Mouse (Mus musculus): ENCODE measurements around the gene Mcfd2.
"Not testable (repeated sequence)": the region's sequence is repeated elsewhere in the genome, so short reads cannot be mapped to it uniquely, and the experiment has no call there.

Mcfd2 gene

DNA sequence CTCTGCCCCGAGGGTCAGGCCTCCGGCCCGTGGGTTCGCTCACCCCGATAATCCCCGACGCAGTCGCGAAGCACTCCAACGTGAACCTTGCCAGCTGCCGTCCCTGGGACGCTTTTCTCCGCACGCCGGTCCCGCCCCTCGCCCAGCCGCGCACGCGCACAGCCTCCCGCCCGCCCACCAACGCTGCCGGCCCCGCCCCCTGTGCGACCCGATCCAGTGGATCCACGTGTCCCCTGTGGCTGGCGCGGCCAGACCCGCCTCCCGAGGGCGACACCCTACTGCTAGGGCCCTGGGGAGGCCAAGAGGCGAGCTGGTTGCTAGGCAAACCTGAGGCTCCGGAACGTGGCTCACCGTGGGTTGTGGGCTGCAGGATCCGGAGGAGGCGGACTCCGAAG, at the start of gene Mcfd2:
Gene Mcfd2, minus strand, starts transcription at position 144 of the 395 bp plus-strand sequence.
- peak; percentile 96 for DNase-seq

DNA sequence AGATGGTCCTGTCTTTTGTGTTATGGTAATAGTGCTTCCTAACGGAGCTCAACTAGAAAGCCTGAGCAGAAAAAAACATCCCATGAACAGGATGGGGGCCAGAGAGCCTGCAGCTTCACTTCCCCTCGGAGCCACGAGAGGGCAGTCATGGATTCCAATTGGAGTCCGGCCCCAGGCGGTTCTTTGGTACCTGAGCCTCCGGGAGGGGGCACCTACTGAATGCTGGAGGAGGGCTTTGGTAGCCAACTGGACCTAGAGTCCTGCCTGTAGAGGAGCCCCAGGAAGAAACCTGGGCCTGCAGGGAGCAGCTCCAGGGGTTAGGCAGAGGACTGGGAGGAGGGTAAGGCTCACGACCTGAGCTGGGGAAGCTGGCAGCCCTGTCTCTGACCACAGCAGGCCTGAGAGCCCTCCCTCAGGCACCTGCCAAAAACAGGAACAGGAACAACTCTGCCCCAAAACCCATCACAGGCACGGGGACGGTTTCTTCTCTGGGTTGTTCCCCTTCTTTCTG, 49.3 kb upstream of the Mcfd2 start:
- peak; percentile 91 for DNase-seq

DNA sequence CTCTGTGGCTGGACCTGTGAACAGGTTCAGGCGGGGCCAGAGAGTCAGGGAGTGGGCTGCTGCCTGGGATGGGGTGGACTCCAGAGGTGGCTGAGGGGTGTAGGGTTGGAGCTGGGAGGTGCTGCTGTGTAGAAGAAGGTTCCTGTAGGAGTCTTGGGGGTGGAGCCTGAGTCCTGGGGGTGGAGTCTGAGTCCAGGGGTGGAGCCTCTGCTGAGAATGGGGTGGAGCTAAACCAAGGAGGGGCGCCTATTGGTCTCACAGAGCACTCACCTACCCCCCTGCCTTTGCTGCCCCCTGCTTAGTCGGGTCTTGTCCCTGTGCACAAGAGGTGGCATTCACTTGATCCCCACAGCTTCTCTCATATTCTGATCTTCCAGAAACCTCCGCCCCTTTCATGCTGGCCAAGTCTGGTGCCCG, 48.8 kb upstream of the Mcfd2 start:
- DNase-seq: peak; percentile 68

DNA sequence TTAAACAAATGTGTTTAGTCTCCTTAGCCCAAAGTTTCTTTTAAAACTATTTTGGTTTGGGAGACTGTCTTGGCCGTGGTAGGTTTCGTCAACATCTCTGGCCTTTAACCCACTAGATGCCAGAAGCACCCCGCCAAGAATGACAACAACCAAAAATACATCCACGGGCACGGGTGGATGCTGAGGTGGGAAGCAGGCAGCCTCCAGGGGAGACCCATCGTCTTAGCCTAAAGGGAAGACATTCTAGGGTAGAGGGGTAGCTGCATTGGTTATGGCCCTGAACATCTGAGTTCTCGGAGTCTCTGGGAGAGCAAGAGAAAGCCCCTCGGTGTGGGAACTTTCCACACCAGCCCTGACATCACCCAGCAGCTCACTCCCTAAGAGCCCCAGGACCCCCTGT, 48.4 kb upstream of the Mcfd2 start:
- no peak for DNase-seq

DNA sequence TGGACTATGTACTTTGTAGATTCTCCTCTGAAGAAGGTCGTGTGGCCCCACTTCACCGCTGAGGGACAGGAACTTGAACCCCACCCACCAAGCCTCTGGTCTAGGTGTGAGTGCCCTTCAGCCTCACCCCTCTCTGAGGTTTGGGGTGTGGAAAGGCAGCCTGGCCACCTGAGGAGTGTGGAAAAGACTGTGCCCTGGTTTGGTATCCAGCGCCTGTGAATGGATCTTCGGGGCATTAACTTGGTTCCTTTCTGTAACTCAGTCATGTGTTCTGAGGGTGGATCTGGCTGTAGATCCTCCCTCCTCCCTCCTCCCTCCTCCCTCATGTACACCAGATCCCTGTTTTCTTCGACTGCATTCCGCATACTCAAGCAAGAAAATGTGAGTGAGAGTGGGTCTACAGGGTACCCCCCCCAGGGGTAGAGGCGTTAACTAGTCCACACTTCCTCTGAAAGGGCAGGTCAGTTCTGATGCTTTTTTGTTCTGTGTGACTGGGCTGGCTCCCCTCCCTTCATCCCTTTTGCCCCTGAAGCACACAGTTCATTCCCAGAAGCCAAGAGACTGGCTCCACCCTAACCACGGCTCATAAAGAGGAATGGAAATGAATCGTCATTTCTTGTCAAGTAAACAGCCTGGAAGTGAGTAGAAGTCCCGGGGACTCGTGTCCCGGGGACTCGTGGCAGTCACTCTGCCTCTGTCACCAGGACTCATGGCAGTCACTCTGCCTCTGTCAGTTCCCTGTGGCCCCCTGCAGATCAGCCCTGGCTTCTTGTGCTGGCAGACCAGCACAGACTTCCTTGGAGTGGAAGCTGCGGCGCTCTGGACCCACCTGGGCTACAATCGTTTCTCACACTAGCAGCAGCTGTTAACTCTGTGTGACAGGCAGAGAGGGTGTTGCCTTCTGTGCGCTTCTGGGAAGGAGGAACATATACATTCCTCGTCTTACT, 47.5 kb upstream of the Mcfd2 start:
- DNase-seq: peak; percentile 75

DNA sequence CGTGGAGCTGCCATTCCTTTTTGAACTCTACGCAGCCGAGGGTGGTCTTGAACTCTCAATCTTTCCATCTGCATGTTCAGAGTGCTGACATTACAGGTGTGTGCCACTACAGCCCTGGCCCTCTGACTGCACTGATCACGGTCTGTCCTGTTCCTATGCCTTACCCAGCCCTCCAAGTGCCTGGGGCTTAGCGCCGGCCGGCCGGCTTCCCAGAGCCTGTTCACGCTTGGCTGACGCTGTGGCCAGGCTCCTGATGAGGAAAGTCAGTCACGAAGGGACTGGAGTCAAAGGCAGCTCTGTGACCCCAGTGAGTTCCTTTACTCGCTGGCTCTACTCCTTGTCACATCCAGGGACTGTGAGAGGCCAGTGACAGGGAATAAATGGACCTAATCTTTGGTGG, 46.6 kb upstream of the Mcfd2 start:
- DNase-seq: peak; percentile 79

DNA sequence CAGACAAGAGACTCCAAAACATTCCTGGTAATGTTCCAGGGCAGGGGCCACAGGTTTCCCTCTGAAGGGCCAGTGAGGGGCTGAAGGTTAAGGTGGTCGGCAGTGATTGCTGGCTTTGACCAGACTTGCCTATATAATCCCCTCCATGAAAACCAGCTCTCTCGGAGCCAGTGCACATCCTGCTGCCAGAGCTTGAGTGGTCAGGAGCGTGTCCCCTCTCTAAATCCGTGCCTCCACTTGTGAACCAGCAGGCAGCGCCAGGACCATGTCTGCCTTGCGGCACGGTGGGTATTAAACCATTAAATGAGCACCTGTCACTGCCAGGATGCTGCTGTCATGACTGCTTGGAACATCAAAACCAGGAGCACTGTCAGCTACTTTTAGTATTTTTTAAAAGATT, 44.8 kb upstream of the Mcfd2 start:
- DNase-seq: no peak

DNA sequence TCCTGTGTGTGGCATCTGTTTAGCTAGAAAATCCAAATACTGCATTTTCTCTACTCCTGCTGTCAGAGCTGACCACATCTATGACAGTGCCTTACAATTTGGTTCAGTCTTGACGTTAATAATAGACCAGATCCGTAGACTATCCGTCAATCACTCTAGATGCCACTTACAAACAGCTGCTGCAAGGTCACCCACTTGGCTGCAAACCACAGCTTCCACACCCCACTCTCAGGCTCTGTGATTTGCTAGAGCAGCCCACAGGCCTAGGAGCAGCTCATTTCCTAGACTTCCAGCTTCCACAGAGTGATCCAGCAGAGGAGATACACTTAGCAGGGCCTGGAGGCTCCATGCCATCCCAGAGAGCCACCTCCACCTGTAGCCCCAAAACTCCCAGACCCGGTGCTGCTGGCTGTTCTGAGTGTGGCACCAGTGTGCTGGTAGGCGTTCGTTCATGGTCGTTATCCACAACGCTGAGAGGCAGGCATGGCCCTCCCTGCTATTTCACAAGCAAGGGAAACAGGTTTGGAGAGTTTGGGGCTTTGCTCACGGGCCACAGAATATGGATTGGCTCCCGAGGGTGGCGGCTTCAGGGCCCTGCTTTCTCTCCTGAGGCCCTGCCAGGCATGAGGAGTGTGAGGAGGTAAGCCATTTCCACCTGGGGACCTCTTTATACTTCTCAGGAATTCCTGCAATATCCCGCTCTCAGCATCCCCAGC, 43.5 kb upstream of the Mcfd2 start:
- DNase-seq: no peak

DNA sequence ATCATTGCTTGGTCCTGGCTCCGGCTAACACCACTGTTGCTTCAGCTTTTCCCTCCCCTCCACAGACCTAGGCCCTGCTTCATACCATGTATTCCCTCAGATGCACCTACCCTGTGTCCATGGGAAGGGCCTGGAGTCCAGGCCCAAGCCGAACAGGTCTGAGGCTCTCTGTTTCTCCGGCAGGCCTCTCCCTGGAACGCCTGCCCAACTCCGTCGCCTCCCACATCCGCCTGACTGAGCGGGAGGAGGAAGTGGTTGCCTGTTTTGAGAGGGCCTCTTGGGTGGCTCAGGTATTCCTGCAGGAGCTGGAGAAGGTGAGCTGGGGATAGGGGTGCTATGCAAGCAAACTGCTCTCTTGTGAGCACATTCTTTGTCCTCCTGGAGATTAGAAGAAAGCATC, 41.0 kb upstream of the Mcfd2 start:
- peak; percentile 37 for DNase-seq

DNA sequence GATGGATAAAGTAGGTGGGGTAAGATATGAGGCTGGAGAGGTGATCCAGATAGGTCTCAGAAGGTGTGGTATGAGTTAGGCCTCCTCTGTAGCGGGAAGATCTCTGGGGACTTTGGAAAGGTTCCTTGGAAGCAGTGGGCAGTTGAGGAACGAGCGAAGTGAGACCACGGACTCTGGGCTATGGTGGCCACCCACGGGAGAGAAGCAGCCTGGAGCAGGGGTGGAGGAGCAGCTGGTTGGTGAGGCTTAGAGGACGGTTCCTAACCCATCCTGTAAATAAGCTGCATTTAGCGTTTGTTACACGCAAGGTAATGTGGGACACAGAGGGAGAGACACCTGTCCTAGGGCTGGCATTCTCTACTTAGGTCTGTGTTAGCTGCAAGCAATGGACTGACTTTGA, 39.3 kb upstream of the Mcfd2 start:
- no peak for DNase-seq

DNA sequence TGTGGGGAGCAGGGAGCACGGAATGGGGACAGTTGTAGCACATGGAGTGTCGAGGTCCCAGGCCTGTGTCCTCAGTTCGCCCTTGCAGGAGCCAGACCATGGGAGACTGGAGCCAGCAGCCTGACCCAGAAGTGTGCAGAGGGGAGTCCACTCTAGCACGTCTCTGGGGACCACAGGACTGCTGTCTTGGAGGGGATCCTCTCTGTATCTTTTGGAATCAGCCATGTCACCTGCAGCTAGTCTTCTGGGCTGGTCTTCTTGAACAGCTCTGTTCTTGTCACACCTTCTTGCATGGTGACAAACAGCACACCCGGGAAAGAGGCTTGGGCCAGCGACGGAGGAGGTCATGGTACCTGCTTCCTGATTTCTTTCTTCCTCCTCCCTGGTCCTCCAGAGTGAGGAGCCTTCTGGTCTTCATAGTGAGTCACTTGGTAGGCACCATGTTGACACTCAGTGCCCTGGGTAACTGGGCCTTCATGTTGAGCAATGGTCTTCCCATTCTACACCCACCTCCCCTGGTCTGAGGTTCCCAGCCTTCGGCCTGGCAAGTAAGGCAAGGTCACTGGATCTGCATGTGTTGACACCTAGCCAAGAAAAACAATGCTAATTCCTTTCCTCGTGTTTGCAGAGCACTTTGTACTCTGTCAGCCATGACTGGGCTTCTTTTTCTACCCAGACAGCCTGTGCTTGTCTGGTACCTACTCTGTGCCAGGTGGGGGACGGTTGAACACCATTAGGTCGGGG, 38.6 kb upstream of the Mcfd2 start:
- peak; percentile 87 for DNase-seq

DNA sequence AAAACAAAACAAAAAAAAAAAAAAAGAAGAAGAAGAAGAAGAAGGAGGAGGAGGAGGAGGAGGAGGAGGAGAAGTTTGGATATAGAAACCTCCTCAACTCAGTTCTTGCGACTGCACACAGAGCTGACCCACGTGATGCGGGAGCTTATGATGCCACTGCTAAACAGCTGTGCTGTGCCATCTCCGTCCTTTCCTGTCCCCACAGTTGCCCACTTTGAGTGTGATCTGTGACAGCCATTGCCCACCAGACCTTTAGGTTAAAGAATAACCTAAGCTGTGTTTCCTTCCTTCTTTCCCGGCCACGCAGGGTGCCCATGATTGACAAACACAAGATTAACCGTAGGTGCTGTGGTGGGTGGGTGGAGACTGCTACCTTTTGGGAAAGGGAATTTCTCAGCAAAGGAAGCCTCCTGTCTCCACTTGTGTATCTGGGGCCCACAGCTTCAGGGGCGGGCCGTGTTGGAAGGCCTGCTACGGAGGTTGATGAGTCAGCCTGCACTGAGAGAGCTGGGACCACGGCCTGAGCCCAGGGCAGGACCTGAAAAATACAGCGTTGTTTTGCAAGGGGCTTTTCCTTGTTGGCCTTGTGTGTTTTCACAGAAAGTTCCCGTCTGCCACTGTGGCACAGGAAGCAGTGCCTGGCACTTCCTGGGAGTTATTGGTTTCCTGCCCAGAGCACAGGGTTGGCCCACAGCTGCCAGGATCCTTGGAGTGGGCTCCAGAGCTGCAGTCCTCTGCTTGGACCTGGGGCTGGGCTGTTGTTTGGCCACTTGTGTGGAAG, 36.5 kb upstream of the Mcfd2 start:
- no peak for DNase-seq

DNA sequence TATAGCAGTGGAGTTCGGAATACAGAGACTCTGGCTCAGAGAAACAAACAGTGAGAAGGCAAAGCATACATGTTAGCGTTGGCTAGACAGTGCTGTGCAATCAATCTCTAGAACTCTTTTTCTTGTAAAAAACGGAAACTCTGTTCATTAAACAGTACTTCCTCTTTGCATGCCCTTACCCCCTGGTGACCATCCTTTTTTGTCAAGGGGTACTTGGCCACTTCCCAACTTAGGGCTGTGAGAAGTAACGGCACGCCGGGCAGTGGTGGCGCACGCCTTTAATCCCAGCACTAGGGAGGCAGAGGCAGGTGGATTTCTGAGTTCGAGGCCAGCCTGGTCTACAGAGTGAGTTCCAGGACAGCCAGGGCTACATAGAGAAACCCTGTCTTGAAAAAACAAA, 35.9 kb upstream of the Mcfd2 start:
- not testable (repeated sequence) for DNase-seq

DNA sequence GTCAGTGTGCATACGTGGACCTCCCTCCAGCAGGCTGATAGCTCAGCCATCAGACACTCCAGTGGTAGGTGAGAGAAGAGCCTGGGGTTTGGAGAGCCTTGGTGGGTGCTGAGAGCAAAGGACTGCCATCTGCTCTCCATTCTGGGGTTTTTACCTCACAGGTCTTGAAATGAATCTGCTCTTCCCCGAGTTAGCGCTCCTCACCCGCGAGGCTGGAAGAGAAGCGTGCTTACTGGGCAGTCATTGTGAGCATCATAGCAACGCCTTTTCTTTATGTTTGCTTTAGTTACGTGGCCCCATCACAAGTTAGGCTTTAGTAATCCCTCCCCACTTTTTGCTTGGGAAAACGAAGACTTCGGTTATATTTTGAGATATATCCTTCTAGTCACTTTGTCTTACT, 34.6 kb upstream of the Mcfd2 start:
- DNase-seq: no peak

DNA sequence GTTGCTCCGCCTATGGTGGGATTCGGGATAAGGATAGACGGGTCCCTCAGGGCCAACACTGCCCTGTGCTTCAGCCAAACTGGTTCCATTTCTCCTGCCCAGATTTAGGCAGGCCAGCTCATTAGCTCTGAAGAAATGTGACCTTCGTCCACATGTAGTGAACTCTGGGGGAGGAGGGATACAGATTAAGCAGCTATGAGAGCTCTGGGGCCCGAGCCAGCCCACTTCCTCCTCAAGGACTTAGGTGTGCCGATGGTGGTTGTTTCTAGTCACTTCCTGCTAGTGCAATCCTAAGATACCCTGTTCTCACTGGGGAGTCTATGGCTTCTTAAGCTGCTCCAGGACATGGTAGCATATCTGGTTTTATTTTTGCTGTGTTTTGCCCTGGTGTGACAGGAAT, 33.2 kb upstream of the Mcfd2 start:
- peak; percentile 81 for DNase-seq

DNA sequence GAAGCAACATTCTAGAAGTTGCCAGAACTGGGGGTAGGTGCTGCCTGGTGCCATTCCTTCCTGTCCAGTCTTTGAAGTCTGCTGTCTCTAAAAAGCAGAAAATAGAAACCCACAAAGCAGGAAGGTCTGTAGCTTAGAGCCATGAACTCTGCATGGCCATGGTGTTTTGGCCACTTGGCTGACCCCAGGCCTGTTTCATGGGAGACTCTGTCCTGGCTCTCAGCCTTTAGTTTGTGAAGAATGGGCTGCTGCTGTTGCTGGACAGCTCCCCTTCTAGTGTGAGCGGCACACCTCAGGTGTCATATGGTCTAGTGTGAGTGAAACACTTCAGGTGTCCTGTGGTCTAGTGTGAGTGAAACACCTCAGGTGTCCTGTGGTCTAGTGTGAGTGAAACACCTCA, 31.0 kb upstream of the Mcfd2 start:
- not testable (repeated sequence) for DNase-seq

DNA sequence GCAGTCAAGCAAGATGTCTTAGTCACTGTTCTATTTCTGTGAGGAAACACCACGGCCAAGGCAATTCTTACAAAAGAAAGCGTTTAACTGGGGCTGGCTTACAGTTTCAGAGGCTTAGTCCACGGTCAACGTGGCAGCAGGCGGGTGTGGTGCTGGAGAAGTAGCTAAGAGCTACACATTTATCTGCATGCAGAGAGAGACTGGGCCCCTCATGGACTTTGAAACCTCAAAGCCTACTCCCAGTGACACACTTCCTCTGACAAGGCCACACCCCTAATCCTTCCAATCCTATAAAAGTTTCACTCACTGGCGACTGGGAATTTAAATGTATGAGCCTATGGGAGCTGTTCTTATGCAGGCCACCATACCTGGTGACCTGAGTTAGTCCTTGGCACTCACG, 30.0 kb upstream of the Mcfd2 start:
- no peak for DNase-seq

DNA sequence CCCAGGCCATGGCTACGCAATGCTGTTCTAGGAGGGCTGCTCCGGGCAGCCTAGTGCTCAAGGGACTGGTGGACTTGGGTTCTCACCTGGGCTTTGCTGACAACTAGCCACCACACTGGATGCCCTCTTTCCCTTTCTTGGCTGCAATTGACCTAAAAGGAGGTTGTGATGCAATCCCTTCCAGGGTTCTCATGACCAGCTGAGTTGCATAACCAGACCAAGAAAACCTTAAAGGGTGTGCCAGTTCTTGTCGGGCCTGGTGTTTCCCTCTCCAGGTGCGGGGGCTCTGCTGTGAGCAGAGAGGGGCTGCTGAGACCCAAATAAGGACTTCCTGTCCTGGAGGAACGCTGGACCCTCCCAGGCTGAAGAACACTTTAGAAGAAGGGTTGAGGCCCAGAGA, 27.4 kb upstream of the Mcfd2 start:
- DNase-seq: peak; percentile 49

DNA sequence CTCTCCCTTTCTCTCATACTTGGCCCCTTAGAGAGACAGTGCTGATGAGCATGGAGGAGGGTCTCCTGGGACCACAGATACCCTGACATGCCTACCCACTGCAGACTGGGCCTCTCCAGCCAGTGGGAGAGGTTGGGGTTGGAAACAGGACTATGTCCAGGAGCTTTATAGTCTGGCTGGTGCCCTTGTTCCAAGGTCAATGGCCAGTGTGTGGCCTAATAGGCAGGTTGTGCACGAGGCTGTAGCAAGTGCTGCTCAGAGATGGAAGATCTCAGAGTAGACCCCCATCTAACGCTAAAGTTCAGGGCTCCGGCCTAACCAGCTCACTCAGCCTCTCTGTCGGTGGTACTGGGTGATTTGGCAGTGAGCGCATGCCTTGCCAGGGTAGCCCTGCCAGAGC, 26.0 kb upstream of the Mcfd2 start:
- no peak for DNase-seq

DNA sequence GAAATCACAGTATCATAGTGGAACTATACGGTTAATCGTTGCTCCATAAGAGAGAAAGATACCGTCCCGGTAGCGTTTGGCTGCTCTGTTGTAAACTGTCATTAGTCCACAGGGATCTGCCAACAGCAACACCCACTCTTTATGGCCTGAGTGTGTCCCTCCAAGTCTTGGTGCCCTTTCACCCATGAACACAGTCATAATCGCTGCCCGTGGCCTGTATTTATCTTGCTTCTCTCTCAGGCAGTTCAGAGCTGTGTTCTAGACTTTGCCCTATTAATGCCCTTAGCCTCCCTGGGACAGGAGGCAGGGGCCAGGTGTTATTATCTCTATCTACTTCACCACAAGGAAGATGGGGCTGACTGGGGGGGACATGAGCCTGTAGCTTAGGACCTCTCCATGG, 25.3 kb upstream of the Mcfd2 start:
- peak; percentile 63 for DNase-seq

DNA sequence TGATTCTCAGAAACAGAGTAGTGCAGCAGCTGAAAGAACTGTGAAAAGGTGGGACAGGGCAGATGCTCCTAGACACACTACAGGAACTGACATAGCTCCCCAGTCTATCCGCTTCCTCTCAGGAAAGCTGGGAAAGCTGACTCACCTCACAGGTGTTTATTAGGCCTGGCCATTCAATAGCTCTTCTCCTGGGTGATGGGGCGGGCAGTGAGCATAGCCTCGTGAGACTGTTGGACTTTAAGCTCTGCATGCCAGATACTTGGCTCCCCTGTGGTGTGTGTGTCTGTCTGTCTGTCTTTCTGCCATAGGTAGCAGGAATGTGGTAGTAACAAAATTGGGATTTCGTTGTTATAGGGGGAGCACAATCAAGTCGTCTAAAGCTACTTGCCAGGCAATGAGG, 23.6 kb upstream of the Mcfd2 start:
- DNase-seq: peak; percentile 78

DNA sequence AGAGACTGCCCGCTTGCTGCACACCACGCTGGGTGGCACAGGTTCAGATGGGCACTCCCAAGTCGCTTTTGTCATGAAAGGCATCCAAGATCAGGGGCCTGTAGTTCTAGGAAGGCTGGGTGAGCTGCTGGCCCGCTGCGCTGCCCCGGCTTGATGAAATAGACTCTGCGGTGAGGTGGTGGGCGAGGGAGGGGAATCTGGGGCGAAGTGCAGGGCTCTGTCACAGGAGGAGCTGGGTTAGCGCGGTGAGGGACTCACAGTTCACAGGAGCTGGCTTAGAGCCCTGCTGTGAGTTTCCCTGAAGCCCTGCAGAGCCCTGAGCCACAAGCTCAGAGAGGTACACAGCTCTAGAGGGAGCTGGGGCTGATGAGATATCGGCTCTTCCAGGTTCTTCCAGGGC, 22.4 kb upstream of the Mcfd2 start:
- DNase-seq: peak; percentile 64

Data from kidney, adult 9 months (tissue).